Mouse (Mus musculus): ENCODE results near the gene Lrmda.

GRCm38 (mm10) chr14:22986736-22987135 is 967.2 kb downstream of the Lrmda start:
- no peak for TF ChIP-seq CTCF (IDR thresholded peaks at IDR 0.05; ENCODE audit: borderline replicate concordance, control insufficient read depth, extremely low read depth, insufficient read depth, low read length, poor library complexity)
- no peak for TF ChIP-seq POLR2A (IDR thresholded peaks at IDR 0.05; ENCODE audit: control insufficient read depth, extremely low read depth, insufficient read depth, low read length, poor library complexity)
